18 mouse cellular contexts compared by ENCODE assay signal in the genomic region with DNA sequence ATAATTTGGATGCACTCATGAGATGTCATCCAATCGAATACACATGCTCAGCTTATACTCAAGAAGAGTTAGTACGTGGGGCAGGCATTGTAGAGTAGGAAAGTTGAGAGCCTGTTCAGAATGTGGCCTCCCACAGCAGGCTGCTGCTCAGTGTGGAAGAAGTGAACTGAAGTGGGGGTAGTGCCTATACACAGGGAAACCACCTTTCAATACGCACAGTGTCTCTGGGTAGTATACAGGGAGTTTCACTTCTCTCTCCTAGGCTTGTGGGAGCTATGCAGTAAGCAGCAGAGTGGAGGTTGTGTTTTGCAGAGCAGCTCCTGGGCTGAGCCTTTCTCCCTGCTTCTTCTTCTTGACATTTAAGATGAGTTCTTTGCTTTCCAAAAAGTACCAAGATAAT.
DNase-seq lines count a peak whose midpoint lies in the region; ATAC-seq and TF ChIP-seq lines count a peak whose summit lies in the region.
"Had no signal": no experiment of that assay in that cellular context is flagged by ENCODE, and none has a peak within 500 bp of the region (broad histone marks: within the 10 kb centered on the region; RNA-seq: fewer than 3 reads in every experiment).

No protein-coding gene starts in this region.

- WGBS in intestine, embryonic 14.5 days: 82% methylated on average over 3 of the region's 3 CpGs
- WGBS in intestine, postnatal 0 days: 87% methylated on average over 3 of the region's 3 CpGs
- 50% methylated on average over 3 of the region's 3 CpGs for WGBS in thymus, adult 2 months
- 89% methylated on average over 3 of the region's 3 CpGs for WGBS in neural tube, embryonic 15.5 days

- no peak for ATAC-seq in intestine, embryonic 14.5 days (replicated peaks; ENCODE audit: low FRiP score, low TSS enrichment, low read depth)
- ATAC-seq in intestine, postnatal 0 days: no peak
- ATAC-seq in megakaryocyte progenitor cell, adult 5-6 weeks (replicated peaks; ENCODE audit: poor library complexity): peak; percentile 97
- ATAC-seq in neural tube, embryonic 15.5 days (ENCODE audit: low FRiP score): no peak
- ATAC-seq: forebrain, embryonic 15.5 days had no signal

- DNase-seq in intestine, embryonic 14.5 days (ENCODE audit: low spot score): peak; percentile 3
- peak; percentile 30 for DNase-seq in thymus, postnatal 25 days
- no peak for DNase-seq in thymus, adult 2 months
- DNase-seq in right cerebral cortex, postnatal 14 days: no peak
- DNase-seq in urinary bladder, postnatal 4 days (ENCODE audit: low spot score in 2 of 2): no peak
- DNase-seq: cerebellum, adult 18-20 months; gastrocnemius, postnatal 10 days; kidney, adult 11 months; thymus, postnatal 36 days had no signal

- no peak overlapping the region for H3K27ac ChIP-seq in intestine, embryonic 14.5 days (ENCODE audit: low read depth)
- H3K27ac ChIP-seq in intestine, postnatal 0 days (ENCODE audit: low read depth, low read length): no peak overlapping the region
- H3K27ac ChIP-seq in thymus, adult 2 months (ENCODE audit: control insufficient read depth, insufficient read depth, low read length): no peak overlapping the region
- no peak overlapping the region for H3K27ac ChIP-seq in neural tube, embryonic 15.5 days (replicated peaks)
- H3K27ac ChIP-seq: forebrain, embryonic 15.5 days; hindbrain, embryonic 10.5 days; layer of hippocampus, adult 2 months; limb, embryonic 15.5 days; macrophage had no signal

- H3K27me3 ChIP-seq in intestine, embryonic 14.5 days (replicated peaks; ENCODE audit: control insufficient read depth, insufficient read depth, low read length): no peaks in the 10 kb centered on the region
- H3K27me3 ChIP-seq in intestine, postnatal 0 days (replicated peaks; ENCODE audit: control insufficient read depth, insufficient read depth, low read length): no peaks in the 10 kb centered on the region
- H3K27me3 ChIP-seq in thymus, adult 2 months (ENCODE audit: control insufficient read depth, insufficient read depth, low read length): no peaks in the 10 kb centered on the region
- no peaks in the 10 kb centered on the region for H3K27me3 ChIP-seq in neural tube, embryonic 15.5 days (replicated peaks)
- H3K27me3 ChIP-seq: forebrain, embryonic 15.5 days; limb, embryonic 15.5 days had no signal

- no peaks in the 10 kb centered on the region for H3K9me3 ChIP-seq in intestine, embryonic 14.5 days (ENCODE audit: control insufficient read depth, low read length)
- no peaks in the 10 kb centered on the region for H3K9me3 ChIP-seq in intestine, postnatal 0 days (ENCODE audit: control insufficient read depth)
- H3K9me3 ChIP-seq in neural tube, embryonic 15.5 days (replicated peaks): no peaks in the 10 kb centered on the region
- H3K9me3 ChIP-seq: forebrain, embryonic 15.5 days; hindbrain, embryonic 10.5 days; limb, embryonic 15.5 days had no signal

- H3K36me3 ChIP-seq in intestine, embryonic 14.5 days (ENCODE audit: control insufficient read depth, insufficient read depth, low read length): no peaks in the 10 kb centered on the region
- no peaks in the 10 kb centered on the region for H3K36me3 ChIP-seq in intestine, postnatal 0 days (ENCODE audit: control insufficient read depth, insufficient read depth)
- no peaks in the 10 kb centered on the region for H3K36me3 ChIP-seq in thymus, adult 2 months (ENCODE audit: control insufficient read depth, insufficient read depth, low read length)
- no peaks in the 10 kb centered on the region for H3K36me3 ChIP-seq in neural tube, embryonic 15.5 days
- H3K36me3 ChIP-seq: forebrain, embryonic 15.5 days; hindbrain, embryonic 10.5 days; limb, embryonic 15.5 days had no signal

- TF ChIP-seq POLR2A in thymus, adult 2 months (IDR thresholded peaks at IDR 0.05; ENCODE audit: control insufficient read depth, extremely low read depth, insufficient read depth, low read length, poor library complexity): no peak

- H3K4me3 ChIP-seq in intestine, embryonic 14.5 days (ENCODE audit: low read depth, low read length): no peak overlapping the region
- no peak overlapping the region for H3K4me3 ChIP-seq in intestine, postnatal 0 days (ENCODE audit: low read depth, low read length)
- H3K4me3 ChIP-seq in thymus, adult 2 months (ENCODE audit: control insufficient read depth, insufficient read depth, low read length): no peak overlapping the region
- H3K4me3 ChIP-seq in neural tube, embryonic 15.5 days (replicated peaks): no peak overlapping the region
- H3K4me3 ChIP-seq: forebrain, embryonic 15.5 days; hindbrain, embryonic 10.5 days; layer of hippocampus, adult 2 months; limb, embryonic 15.5 days had no signal

- no peak for TF ChIP-seq CTCF in intestine, postnatal 0 days (IDR thresholded peaks at IDR 0.05; ENCODE audit: low read depth)
- TF ChIP-seq CTCF in thymus, adult 2 months (IDR thresholded peaks at IDR 0.05; ENCODE audit: borderline replicate concordance, control insufficient read depth, extremely low read depth, insufficient read depth, low read length, poor library complexity): no peak

- no peak overlapping the region for H3K9ac ChIP-seq in intestine, embryonic 14.5 days (ENCODE audit: low read length)
- H3K9ac ChIP-seq in intestine, postnatal 0 days (ENCODE audit: low read depth, low read length): no peak overlapping the region
- no peak overlapping the region for H3K9ac ChIP-seq in neural tube, embryonic 15.5 days (replicated peaks)
- H3K9ac ChIP-seq: forebrain, embryonic 15.5 days; limb, embryonic 15.5 days had no signal

- H3K4me1 ChIP-seq in intestine, embryonic 14.5 days (replicated peaks; ENCODE audit: control insufficient read depth, insufficient read depth, low read length): no peaks in the 10 kb centered on the region
- no peaks in the 10 kb centered on the region for H3K4me1 ChIP-seq in intestine, postnatal 0 days (replicated peaks; ENCODE audit: control insufficient read depth, insufficient read depth, low read length)
- H3K4me1 ChIP-seq in thymus, adult 2 months (replicated peaks; ENCODE audit: control insufficient read depth, insufficient read depth, low read length): peaks cover 9% of the 10 kb centered on the region
- H3K4me1 ChIP-seq in neural tube, embryonic 15.5 days: no peaks in the 10 kb centered on the region
- H3K4me1 ChIP-seq: forebrain, embryonic 15.5 days; limb, embryonic 15.5 days had no signal

- H3K4me2 ChIP-seq in intestine, embryonic 14.5 days (ENCODE audit: low read length): no peak overlapping the region
- H3K4me2 ChIP-seq in intestine, postnatal 0 days (replicated peaks; ENCODE audit: low read depth): no peak overlapping the region
- H3K4me2 ChIP-seq in neural tube, embryonic 15.5 days: no peak overlapping the region
- H3K4me2 ChIP-seq: forebrain, embryonic 15.5 days; heart, embryonic 11.5 days; limb, embryonic 15.5 days had no signal

Comparison
In these comparisons a context has a peak if more than half of its experiments do, and no peak if none do; other contexts are left out.
1. DNase-seq: peak in intestine, embryonic 14.5 days (single experiment) and thymus, postnatal 25 days (single experiment); none in thymus, adult 2 months (single experiment), right cerebral cortex, postnatal 14 days (single experiment) and urinary bladder, postnatal 4 days (0 of 2).